Mouse (Mus musculus): ENCODE measurements at regions not wholly inside any gene's neighbourhood (a gene's known extent, or its start where the extent isn't known, plus 50 kb on each side); places are given as distances from the start of the nearest gene placed in this dataset.
A peak's percentile ranks its signal among the peaks of the same experiment; 100 is the strongest.

GRCm38 (mm10) chr8:49631286-49631685, 787.5 kb upstream of the Tenm3 start:
- DNase-seq (ENCODE audit: extremely low spot score in 1 of 2, low spot score in 1 of 2) = peak; percentile 20 to 58

- no peak for DNase-seq (ENCODE audit: extremely low spot score in 1 of 2, low spot score in 1 of 2)
These were observed 784.3 kb upstream of the Tenm3 start for GRCm38 (mm10) chr8:49627966-49628495.

GRCm38 (mm10) chr8:49595501-49595900, 751.8 kb upstream of the Tenm3 start:
- DNase-seq (ENCODE audit: extremely low spot score in 1 of 2, low spot score in 1 of 2) = no peak

GRCm38 (mm10) chr8:49567423-49567822, 723.7 kb upstream of the Tenm3 start:
- DNase-seq (ENCODE audit: extremely low spot score in 1 of 2, low spot score in 1 of 2) = no peak

GRCm38 (mm10) chr8:49563499-49564279, 719.9 kb upstream of the Tenm3 start:
- no peak for DNase-seq (ENCODE audit: extremely low spot score in 1 of 2, low spot score in 1 of 2)

GRCm38 (mm10) chr8:49562976-49563375, 719.2 kb upstream of the Tenm3 start:
- DNase-seq (ENCODE audit: extremely low spot score in 1 of 2, low spot score in 1 of 2) = no peak

GRCm38 (mm10) chr8:49555724-49556457, 712.1 kb upstream of the Tenm3 start:
- DNase-seq (ENCODE audit: extremely low spot score in 1 of 2, low spot score in 1 of 2) = no peak

- DNase-seq (ENCODE audit: extremely low spot score in 1 of 2, low spot score in 1 of 2) = no peak
These were observed 709.4 kb upstream of the Tenm3 start for GRCm38 (mm10) chr8:49553175-49553574.

GRCm38 (mm10) chr8:49543321-49543720, 699.6 kb upstream of the Tenm3 start:
- peak in 1 of 2 experiments; percentile 9 for DNase-seq (ENCODE audit: extremely low spot score in 1 of 2, low spot score in 1 of 2)

GRCm38 (mm10) chr8:49541337-49541736, 697.6 kb upstream of the Tenm3 start:
- no peak for DNase-seq (ENCODE audit: extremely low spot score in 1 of 2, low spot score in 1 of 2)

GRCm38 (mm10) chr8:49533412-49534351, 689.9 kb upstream of the Tenm3 start:
- DNase-seq (ENCODE audit: extremely low spot score in 1 of 2, low spot score in 1 of 2) = no peak

GRCm38 (mm10) chr8:49529294-49529693, 685.5 kb upstream of the Tenm3 start:
- no peak for DNase-seq (ENCODE audit: extremely low spot score in 1 of 2, low spot score in 1 of 2)

GRCm38 (mm10) chr8:49492906-49493305, 649.2 kb upstream of the Tenm3 start:
- DNase-seq (ENCODE audit: extremely low spot score in 1 of 2, low spot score in 1 of 2) = no peak

GRCm38 (mm10) chr8:49485284-49485683, 641.5 kb upstream of the Tenm3 start:
- DNase-seq (ENCODE audit: extremely low spot score in 1 of 2, low spot score in 1 of 2) = no peak

- DNase-seq (ENCODE audit: extremely low spot score in 1 of 2, low spot score in 1 of 2) = no peak
These were observed 637.8 kb upstream of the Tenm3 start for GRCm38 (mm10) chr8:49481476-49481992.

GRCm38 (mm10) chr8:49465911-49466518, 622.3 kb upstream of the Tenm3 start:
- no peak for DNase-seq (ENCODE audit: extremely low spot score in 1 of 2, low spot score in 1 of 2)

- no peak for DNase-seq (ENCODE audit: extremely low spot score in 1 of 2, low spot score in 1 of 2)
These were observed 621.3 kb upstream of the Tenm3 start for GRCm38 (mm10) chr8:49465070-49465469.

- no peak for DNase-seq (ENCODE audit: extremely low spot score in 1 of 2, low spot score in 1 of 2)
These were observed 618.9 kb upstream of the Tenm3 start for GRCm38 (mm10) chr8:49462602-49463001.

- DNase-seq (ENCODE audit: extremely low spot score in 1 of 2, low spot score in 1 of 2) = no peak
These were observed 618.1 kb upstream of the Tenm3 start for GRCm38 (mm10) chr8:49461724-49462473.
